Mouse (Mus musculus): ENCODE measurements around the gene Rilpl1.
A peak's percentile ranks its signal among the peaks of the same experiment; 100 is the strongest.
"Not testable (repeated sequence)": the region's sequence is repeated elsewhere in the genome, so short reads cannot be mapped to it uniquely, and the experiment has no call there.

Rilpl1 gene

DNA sequence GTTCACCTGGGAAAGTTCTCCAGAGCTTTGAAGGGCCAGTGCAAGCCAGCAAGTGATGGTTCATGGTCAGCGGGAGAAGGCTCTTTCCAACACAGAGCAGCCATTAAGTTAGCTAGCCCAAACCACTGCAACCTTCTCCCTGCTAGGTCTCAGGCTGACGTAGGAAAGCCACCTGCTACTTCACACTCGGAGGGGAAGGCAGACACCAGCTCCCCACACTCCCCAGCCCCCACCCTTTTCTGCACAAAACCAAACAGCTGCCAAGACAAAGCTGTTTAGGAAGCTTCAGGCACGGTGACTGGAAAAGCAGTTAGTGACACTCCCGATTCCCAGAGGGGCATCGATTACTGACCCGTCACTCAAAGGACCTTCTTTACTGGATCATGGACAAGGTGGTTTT is 35.6 kb downstream of the Rilpl1 start:
- DNase-seq (ENCODE audit: extremely low spot score, low read depth, low spot score) = no peak

- no peak for DNase-seq (ENCODE audit: extremely low spot score, low read depth, low spot score)
These were observed 37.7 kb downstream of the Rilpl1 start for GRCm38 (mm10) chr5:124493455-124493854.

- DNase-seq (ENCODE audit: extremely low spot score, low read depth, low spot score) = no peak
These were observed 38.6 kb downstream of the Rilpl1 start for GRCm38 (mm10) chr5:124492618-124493017.

DNA sequence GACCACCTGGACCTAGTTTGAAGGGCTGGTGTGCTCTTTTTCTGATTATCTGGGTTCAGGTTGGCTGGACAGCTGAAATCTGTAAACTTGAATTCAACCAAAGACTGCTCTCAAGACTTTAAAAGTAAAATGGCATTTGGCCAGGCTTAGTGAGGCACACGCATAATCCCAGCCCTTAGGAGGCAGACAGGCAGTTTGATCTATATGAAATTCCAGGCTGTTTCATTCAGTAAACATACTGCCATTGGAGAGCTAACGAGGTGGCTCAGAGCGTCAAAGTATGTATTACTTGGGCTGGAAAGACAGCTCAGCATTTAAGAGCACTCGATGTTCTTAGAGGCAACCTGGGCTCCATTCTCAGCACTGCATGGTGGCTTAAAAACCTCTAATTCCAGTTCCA is 39.5 kb downstream of the Rilpl1 start:
- no peak for DNase-seq (ENCODE audit: extremely low spot score, low read depth, low spot score)

GRCm38 (mm10) chr5:124488885-124489284 is 42.3 kb downstream of the Rilpl1 start:
- DNase-seq (ENCODE audit: extremely low spot score, low read depth, low spot score) = no peak

DNA sequence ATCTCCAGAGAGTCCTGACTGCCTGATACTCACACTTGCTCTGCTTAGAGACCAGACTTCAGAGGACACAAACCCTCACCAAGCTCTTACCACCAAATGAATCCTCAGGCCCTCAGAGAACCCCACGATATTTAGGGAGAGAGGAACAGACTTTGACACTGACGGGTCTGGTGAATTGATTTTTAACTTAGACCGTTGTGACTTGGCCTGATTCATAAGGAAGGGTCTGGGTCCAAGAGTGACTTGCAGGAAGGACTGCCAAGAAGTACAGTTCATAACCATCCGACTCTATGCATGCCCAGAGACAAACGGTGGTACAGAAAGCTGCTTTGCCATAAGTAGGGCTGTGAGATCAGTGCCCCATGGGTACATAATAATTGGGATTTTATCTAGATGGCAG is 45.5 kb downstream of the Rilpl1 start:
- no peak for DNase-seq (ENCODE audit: extremely low spot score, low read depth, low spot score)

GRCm38 (mm10) chr5:124483655-124484396 is 47.4 kb downstream of the Rilpl1 start:
- DNase-seq (ENCODE audit: extremely low spot score, low read depth, low spot score) = peak; percentile 60

GRCm38 (mm10) chr5:124482966-124483654 is 48.1 kb downstream of the Rilpl1 start, which contains the start of gene Snrnp35:
Snrnp35 (plus strand) TSS chr5:124483134.
- peak; percentile 82 for DNase-seq (ENCODE audit: extremely low spot score, low read depth, low spot score)

GRCm38 (mm10) chr5:124482436-124482965 is 48.7 kb downstream of the Rilpl1 start:
- DNase-seq (ENCODE audit: extremely low spot score, low read depth, low spot score) = no peak

DNA sequence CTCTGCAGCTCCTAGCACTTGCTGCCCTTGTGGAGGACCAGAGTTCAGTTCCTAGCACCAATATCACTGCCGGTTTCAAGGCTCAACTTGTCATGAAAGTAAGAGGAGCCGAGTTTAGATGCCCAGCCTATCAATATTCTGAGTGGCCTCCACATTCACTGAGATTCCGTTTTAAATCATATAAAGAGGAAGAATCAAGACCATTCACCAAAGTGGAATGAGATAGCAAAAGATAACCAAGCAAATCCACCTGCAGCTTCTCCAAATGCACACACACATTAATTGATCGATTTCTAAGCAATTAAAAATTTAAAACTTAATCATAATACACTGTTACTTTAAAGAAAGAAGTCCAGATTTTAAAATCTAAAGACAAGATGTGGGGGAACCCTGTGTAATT is 49.5 kb downstream of the Rilpl1 start:
- DNase-seq (ENCODE audit: extremely low spot score, low read depth, low spot score) = no peak

GRCm38 (mm10) chr5:124480119-124480518 is 51.1 kb downstream of the Rilpl1 start:
- no peak for DNase-seq (ENCODE audit: extremely low spot score, low read depth, low spot score)

- DNase-seq (ENCODE audit: extremely low spot score, low read depth, low spot score) = no peak
These were observed 52.4 kb downstream of the Rilpl1 start for GRCm38 (mm10) chr5:124478873-124479204.

DNA sequence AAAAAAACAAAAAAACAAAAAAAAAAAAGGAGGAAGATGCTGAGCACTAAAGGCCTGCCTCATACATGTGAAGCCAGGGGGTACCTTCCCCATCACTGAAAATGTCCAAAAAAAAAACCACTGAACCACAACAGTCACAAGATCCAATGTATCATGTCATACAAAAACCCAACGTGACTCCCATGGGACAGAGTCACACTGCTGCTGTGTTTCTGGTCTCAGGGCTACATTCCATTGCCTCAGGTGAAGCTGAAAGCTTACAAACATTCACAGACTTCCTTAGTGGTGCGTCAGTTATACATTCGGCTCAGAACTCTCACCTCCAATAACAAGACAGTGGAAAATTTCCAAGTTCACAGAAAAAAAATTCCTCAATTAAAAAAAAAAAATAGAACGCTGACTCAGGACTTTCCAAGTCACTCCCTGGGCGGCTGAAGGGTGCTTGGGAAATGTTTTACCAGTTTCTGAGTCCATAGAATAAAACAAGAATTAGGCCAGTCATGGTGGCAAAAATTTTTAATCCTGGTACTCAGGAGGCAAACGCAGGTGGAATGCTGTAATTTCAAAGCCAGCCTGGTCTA is 60.5 kb downstream of the Rilpl1 start:
- DNase-seq (ENCODE audit: extremely low spot score, low read depth, low spot score) = no peak

- no peak for DNase-seq (ENCODE audit: extremely low spot score, low read depth, low spot score)
These were observed 61.7 kb downstream of the Rilpl1 start for GRCm38 (mm10) chr5:124469486-124469885.

DNA sequence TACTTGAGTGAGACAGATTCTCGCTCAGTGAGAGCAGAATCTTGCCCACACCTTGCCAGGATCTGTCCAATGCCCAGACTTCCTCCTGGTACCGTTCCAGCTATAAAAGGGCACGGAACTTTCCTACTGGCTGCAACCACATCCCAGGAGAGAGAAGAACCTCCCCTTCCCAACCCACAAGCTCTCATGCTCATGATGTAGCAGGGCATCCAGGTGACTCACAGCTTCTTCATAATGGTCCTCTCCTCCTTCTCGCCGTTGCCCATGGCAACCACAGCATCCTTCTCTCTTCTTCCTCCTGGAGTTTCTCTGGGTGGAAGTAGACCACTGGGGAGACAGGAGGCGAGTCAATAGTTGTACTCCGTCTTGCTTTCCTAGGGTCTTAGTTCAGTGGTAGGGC is 62.8 kb downstream of the Rilpl1 start:
- no peak for DNase-seq (ENCODE audit: extremely low spot score, low read depth, low spot score)

DNA sequence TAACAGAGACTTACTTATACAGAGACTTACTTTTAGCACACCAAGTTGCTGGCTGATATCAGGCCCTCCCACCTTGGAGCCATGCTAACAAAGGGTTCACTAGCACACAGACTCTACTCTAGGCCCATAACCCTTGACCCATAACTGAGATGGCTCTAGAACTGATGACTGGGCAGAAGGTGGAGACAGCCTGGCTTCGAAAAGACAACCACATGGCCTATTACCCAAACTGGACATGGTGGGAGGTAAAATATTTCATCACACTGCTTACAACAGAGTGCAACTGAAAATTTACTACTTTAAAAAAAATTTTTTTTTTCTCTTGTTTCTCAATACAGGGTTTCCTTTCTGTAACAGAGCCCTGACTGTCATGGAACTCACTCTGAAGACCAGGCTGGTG is 63.4 kb downstream of the Rilpl1 start:
- no peak for DNase-seq (ENCODE audit: extremely low spot score, low read depth, low spot score)

- no peak for DNase-seq (ENCODE audit: extremely low spot score, low read depth, low spot score)
These were observed 66.3 kb downstream of the Rilpl1 start for GRCm38 (mm10) chr5:124464905-124465304.

GRCm38 (mm10) chr5:124463462-124463861 is 67.7 kb downstream of the Rilpl1 start:
- no peak for DNase-seq (ENCODE audit: extremely low spot score, low read depth, low spot score)

DNA sequence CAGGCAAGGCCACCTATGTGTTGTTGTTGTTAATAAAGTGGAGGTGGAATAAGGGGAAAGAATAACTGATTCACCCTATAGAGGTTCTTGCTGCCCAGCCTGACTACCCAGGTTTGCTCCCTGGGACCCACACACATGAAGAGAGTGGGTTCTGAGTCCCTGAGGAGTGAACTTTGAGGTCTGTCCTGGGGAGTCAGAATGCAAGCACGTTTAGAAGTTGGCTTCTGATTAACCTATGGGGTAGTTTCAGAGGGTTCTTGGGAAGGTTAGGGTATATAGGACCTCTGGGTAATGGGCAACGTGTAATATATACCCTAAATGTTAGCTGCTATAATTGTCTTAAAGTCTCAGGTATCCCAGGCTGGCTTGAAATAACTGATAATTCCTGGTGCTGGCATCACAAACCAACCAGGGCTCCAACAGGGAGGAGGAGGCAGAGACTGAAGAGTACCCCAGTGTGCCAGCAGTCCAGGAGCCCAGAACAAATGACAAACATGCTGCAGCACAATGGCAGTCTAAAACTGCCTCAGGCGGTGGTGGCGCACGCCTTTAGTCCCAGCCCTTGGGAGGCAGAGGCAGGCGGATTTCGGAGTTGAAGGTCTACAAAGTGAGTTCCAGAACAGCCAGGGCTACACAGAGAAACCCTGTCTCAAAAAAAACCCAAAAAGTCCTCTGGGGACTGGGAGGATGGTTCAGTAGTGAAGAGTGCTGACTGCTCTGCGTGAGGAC is 68.7 kb downstream of the Rilpl1 start:
- DNase-seq (ENCODE audit: extremely low spot score, low read depth, low spot score) = no peak

DNA sequence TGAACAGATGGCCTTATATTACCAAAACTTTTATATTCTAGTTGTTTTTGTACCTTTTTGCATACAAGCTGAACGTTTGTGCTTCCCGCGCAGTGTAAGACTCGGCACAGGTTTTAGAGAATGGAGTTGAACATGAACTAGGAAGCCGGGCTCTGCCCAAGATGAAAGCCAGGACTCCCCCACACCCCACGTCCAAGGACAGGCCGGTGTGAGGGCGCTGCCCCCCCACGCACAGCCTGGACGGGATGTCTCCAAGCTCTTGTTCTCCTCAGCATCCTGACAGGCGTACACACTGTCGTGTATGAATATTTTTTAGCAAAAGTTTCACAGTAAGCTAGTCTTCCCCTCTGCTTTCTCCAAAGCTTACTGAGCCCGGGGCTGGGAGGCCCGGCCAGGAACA is 70.3 kb downstream of the Rilpl1 start:
- DNase-seq (ENCODE audit: extremely low spot score, low read depth, low spot score) = not testable (repeated sequence)

- DNase-seq (ENCODE audit: extremely low spot score, low read depth, low spot score) = no peak
These were observed 74.4 kb downstream of the Rilpl1 start for GRCm38 (mm10) chr5:124456762-124457161.

Measured in hindlimb bud, embryonic 11.5 days (tissue).